Mouse (Mus musculus) heart, postnatal 0 days (tissue): ENCODE results near the gene Ufsp1. TPM values are rescaled to one million over a fixed set of nuclear protein-coding genes. Genes with fewer than 3 reads are reported as not detected.
A peak's percentile ranks its signal among the peaks of the same experiment; 100 is the strongest.

Experiments used
- ATAC-seq: fragments of 200-750 bp; cut with Nextera tagmentation; 2 replicates; pipeline ENCODE4 v1.8.0; 2017; ENCODE audit warnings: low read depth, moderate number of reproducible peaks, moderate library complexity; ENCODE audit not compliant: insufficient read depth
- DNase-seq: peaks from one replicate; pipeline ENCODE4 v3.0.0-alpha.2; 2016; ENCODE audit warnings: low spot score
- H3K27ac ChIP-seq: fragments of 300-500 bp; sonication (generic); 2 replicates; pipeline ENCODE4 v1.5.1; 2014; ENCODE audit warnings: low read depth, mild to moderate bottlenecking
- H3K27me3 ChIP-seq: fragments of 300-500 bp; sonication (generic); 2 replicates; pipeline ENCODE4 v1.6.1; 2014; ENCODE audit warnings: low read length, mixed read lengths; ENCODE audit not compliant: control insufficient read depth, insufficient read depth
- H3K36me3 ChIP-seq: fragments of 300-500 bp; sonication (generic); replicated peaks from 2 replicates; pipeline ENCODE4 v1.6.1; 2014; ENCODE audit warnings: low read length, mixed read lengths; ENCODE audit not compliant: control insufficient read depth, insufficient read depth
- H3K4me1 ChIP-seq: fragments of 300-500 bp; sonication (generic); 2 replicates; pipeline ENCODE4 v1.6.1; 2014; ENCODE audit warnings: antibody characterized with exemption; ENCODE audit not compliant: control insufficient read depth, insufficient read depth
- H3K4me2 ChIP-seq: fragments of 300-500 bp; sonication (generic); 2 replicates; pipeline ENCODE4 v1.6.1; 2014; ENCODE audit warnings: low read depth, mild to moderate bottlenecking, low read length, moderate library complexity
- H3K4me3 ChIP-seq: fragments of 300-500 bp; sonication (generic); 2 replicates; pipeline ENCODE4 v1.5.1; 2014; ENCODE audit warnings: low read depth, low read length
- H3K9ac ChIP-seq: fragments of 300-500 bp; sonication (generic); replicated peaks from 2 replicates; pipeline ENCODE4 v1.6.1; 2014; ENCODE audit warnings: low read depth, low read length, mixed read lengths
- H3K9me3 ChIP-seq: fragments of 300-500 bp; sonication (generic); replicated peaks from 2 replicates; pipeline ENCODE4 v1.6.1; 2016; ENCODE audit warnings: low read length; ENCODE audit not compliant: control insufficient read depth
- CTCF ChIP-seq: IDR thresholded peaks from 2 replicates; pipeline ENCODE4 v1.5.1; 2016; ENCODE audit warnings: antibody characterized with exemption, control low read depth, low read depth
- EP300 ChIP-seq: IDR thresholded peaks from 2 replicates; pipeline ENCODE4 v1.6.1; 2016; ENCODE audit warnings: antibody characterized with exemption, low read depth
- WGBS: fragments of 180-500 bp; shearing (Covaris S2); extraction: QIAGEN DNeasy Blood & Tissue Kit; methylation state at CpG from one replicate; pipeline ENCODE4 v1.1.7; 2014; 5-methylcytosine and 5-hydroxymethylcytosine counted together
- polyA plus RNA-seq: library from polyadenylated mRNA; unstranded; fragments of >200 nt; fragmentation: Nextera tagmentation; extraction: Ambion mirVana; gene quantifications from 2 replicates; pipeline ENCODE4 v1.2.1, GENCODE M21; 2015
- total RNA-seq: library from RNA; depleted of rRNA; stranded (reverse); fragments of >200 nt; gene quantifications from 2 replicates; pipeline ENCODE4 v1.2.3, GENCODE M21; 2014; ENCODE audit warnings: low replicate concordance

The Ufsp1 gene
- total and polyA plus RNA-seq, 2 experiments from 2014 or later = 5.6 to 11.9 TPM

- Histone ChIP-seq H3K36me3 (peaks cover 6% of the 10 kb centered on the region; the same call in 1 of the 2 replicates), H3K4me1 (no peaks in the 10 kb centered on the region), H3K4me3 (no peak overlapping the region), H3K27ac (no peak overlapping the region), H3K9ac (no peak overlapping the region), H3K27me3 (no peaks in the 10 kb centered on the region), H3K4me2 (no peak overlapping the region), H3K9me3 (no peaks in the 10 kb centered on the region)
- DNase-seq (no peak), ATAC-seq (no peak)
- TF ChIP-seq CTCF (no peak), EP300 (no peak)
- WGBS = 74% methylated on average over 7 of the region's 7 CpGs
Observed at GRCm38 (mm10) chr5:137330910-137331309, 36.5 kb downstream of the Ufsp1 start.

- 0 out of 2 replicates have a peak overlapping the region, but pooled peaks have one; percentile 1 for H3K27ac ChIP-seq
- H3K9me3 ChIP-seq = no peaks in the 10 kb centered on the region
- 19% methylated on average over 15 of the region's 15 CpGs for WGBS
- H3K4me1 ChIP-seq = no peaks in the 10 kb centered on the region; the same call in 1 of the 2 replicates
- peak overlapping the region; percentile 61 for H3K4me3 ChIP-seq
- peak overlapping the region; percentile 99 for H3K4me2 ChIP-seq
- no peaks in the 10 kb centered on the region for H3K27me3 ChIP-seq
- peak; percentile 8; the same call in 1 of the 2 replicates for ATAC-seq
- no peak for DNase-seq
- no peaks in the 10 kb centered on the region for H3K36me3 ChIP-seq
- no peak for TF ChIP-seq EP300
- no peak for TF ChIP-seq CTCF
- peak overlapping the region; percentile 19 for H3K9ac ChIP-seq
Observed at GRCm38 (mm10) chr5:137332857-137333511, 38.6 kb downstream of the Ufsp1 start.

GRCm38 (mm10) chr5:137333512-137334174 is 39.2 kb downstream of the Ufsp1 start, which contains the start of gene Slc12a9:
Slc12a9 (minus strand) TSS chr5:137333597.
- ATAC-seq = peak; percentile 86
- H3K4me3 ChIP-seq = peak within 1 kb of the TSS; percentile 61
- TF ChIP-seq CTCF (peak; percentile 86), EP300 (no peak)
- no peaks in the 10 kb centered on the region for H3K36me3 ChIP-seq
- H3K9ac ChIP-seq = peak within 1 kb of the TSS; percentile 19
- H3K4me1 ChIP-seq = no peaks in the 10 kb centered on the region; the same call in 1 of the 2 replicates
- peak within 1 kb of the TSS; percentile 99 for H3K4me2 ChIP-seq
- no peaks in the 10 kb centered on the region for H3K9me3 ChIP-seq
- H3K27me3 ChIP-seq = no peaks in the 10 kb centered on the region
- 1% methylated on average over 44 of the region's 44 CpGs for WGBS
- H3K27ac ChIP-seq = 0 out of 2 replicates have a peak within 1 kb of the TSS, but pooled peaks have one; percentile 1
- DNase-seq = peak; percentile 92

- H3K36me3 ChIP-seq = no peaks in the 10 kb centered on the region
- 40% methylated on average over 10 of the region's 10 CpGs for WGBS
Observed at GRCm38 (mm10) chr5:137334317-137334716, 39.9 kb downstream of the Ufsp1 start.

GRCm38 (mm10) chr5:137335066-137335465 is 40.6 kb downstream of the Ufsp1 start:
- Histone ChIP-seq H3K4me1 (no peaks in the 10 kb centered on the region; the same call in 1 of the 2 replicates), H3K27me3 (no peaks in the 10 kb centered on the region), H3K4me2 (no peak overlapping the region), H3K36me3 (no peaks in the 10 kb centered on the region), H3K9ac (no peak overlapping the region), H3K4me3 (no peak overlapping the region), H3K27ac (no peak overlapping the region), H3K9me3 (no peaks in the 10 kb centered on the region)
- no peak for TF ChIP-seq CTCF
- TF ChIP-seq EP300 = no peak
- ATAC-seq = no peak
- 74% methylated on average over 6 of the region's 6 CpGs for WGBS
- DNase-seq = no peak

More at GRCm38 (mm10) chr5:137334317-137334716, 39.9 kb downstream of the Ufsp1 start:
- DNase-seq (no peak), ATAC-seq (no peak)
- Histone ChIP-seq H3K9me3 (no peaks in the 10 kb centered on the region), H3K4me1 (no peaks in the 10 kb centered on the region; the same call in 1 of the 2 replicates), H3K9ac (no peak overlapping the region), H3K27ac (no peak overlapping the region), H3K27me3 (no peaks in the 10 kb centered on the region), H3K4me3 (no peak overlapping the region), H3K4me2 (peak overlapping the region; percentile 99; the same call in 1 of the 2 replicates)
- TF ChIP-seq EP300 = no peak
- TF ChIP-seq CTCF = no peak
